Mouse (Mus musculus): ENCODE data around the gene Tomm40. TPM values are rescaled to one million over a fixed set of nuclear protein-coding genes. Genes with fewer than 3 reads are reported as not detected.

Tomm40 gene
- polyA plus RNA-seq, 1 experiment from 2014 or later: 149 TPM

- Histone ChIP-seq H3K4me2 (peak overlapping the region; percentile 52), H3K36me3 (replicated peaks) (peaks cover 38% of the 10 kb centered on the region)
- WGBS: 7% methylated on average over 18 of the region's 18 CpGs
These were observed 931 bp upstream of the Tomm40 start for GRCm38 (mm10) chr7:19716055-19716682.

GRCm38 (mm10) chr7:19714836-19715235 is 402 bp downstream of the Tomm40 start:
- Histone ChIP-seq H3K4me3 (replicated peaks) (peak overlapping the region; percentile 99), H3K9ac (peak overlapping the region; percentile 94), H3K9me3 (no peaks in the 10 kb centered on the region), H3K27me3 (no peaks in the 10 kb centered on the region), H3K27ac (peak overlapping the region; percentile 78), H3K4me1 (peaks cover 19% of the 10 kb centered on the region), H3K4me2 (peak overlapping the region; percentile 97), H3K36me3 (replicated peaks) (peaks cover 42% of the 10 kb centered on the region)
- 0% methylated on average over 39 of the region's 39 CpGs for WGBS
- ATAC-seq (ENCODE audit: low FRiP score): no peak

More at GRCm38 (mm10) chr7:19716055-19716682, 931 bp upstream of the Tomm40 start:
- Histone ChIP-seq H3K9me3 (peaks cover 9% of the 10 kb centered on the region), H3K9ac (peak overlapping the region; percentile 40), H3K4me3 (replicated peaks) (peak overlapping the region; percentile 36), H3K27me3 (no peaks in the 10 kb centered on the region), H3K4me1 (peaks cover 19% of the 10 kb centered on the region), H3K27ac (peak overlapping the region; percentile 91)
- no peak for ATAC-seq (ENCODE audit: low FRiP score)

GRCm38 (mm10) chr7:19713598-19713997 is 1.6 kb downstream of the Tomm40 start:
- 87% methylated on average over 9 of the region's 9 CpGs for WGBS
- peak overlapping the region; percentile 97; the same call in 1 of the 2 replicates for H3K4me2 ChIP-seq
- H3K36me3 ChIP-seq (replicated peaks): peaks cover 54% of the 10 kb centered on the region
- H3K4me1 ChIP-seq: peaks cover 19% of the 10 kb centered on the region
- H3K27me3 ChIP-seq: no peaks in the 10 kb centered on the region
- ATAC-seq (ENCODE audit: low FRiP score): no peak
- H3K4me3 ChIP-seq (replicated peaks): peak overlapping the region; percentile 99; the same call in 1 of the 2 replicates
- no peak overlapping the region for H3K9ac ChIP-seq
- H3K9me3 ChIP-seq: no peaks in the 10 kb centered on the region
- H3K27ac ChIP-seq: no peak overlapping the region

- H3K9ac ChIP-seq: no peak overlapping the region
- no peak overlapping the region for H3K4me3 ChIP-seq (replicated peaks)
- H3K9me3 ChIP-seq: no peaks in the 10 kb centered on the region
- WGBS: 58% methylated on average over 4 of the region's 4 CpGs
- H3K4me1 ChIP-seq: peaks cover 19% of the 10 kb centered on the region
- no peak overlapping the region for H3K4me2 ChIP-seq
- H3K27ac ChIP-seq: no peak overlapping the region
- peaks cover 57% of the 10 kb centered on the region for H3K36me3 ChIP-seq (replicated peaks)
- ATAC-seq (ENCODE audit: low FRiP score): no peak
- H3K27me3 ChIP-seq: no peaks in the 10 kb centered on the region
These were observed 2.0 kb downstream of the Tomm40 start for GRCm38 (mm10) chr7:19713196-19713595.

GRCm38 (mm10) chr7:19712414-19712813 is 2.8 kb downstream of the Tomm40 start:
- Histone ChIP-seq H3K4me1 (peaks cover 19% of the 10 kb centered on the region), H3K9me3 (no peaks in the 10 kb centered on the region), H3K4me3 (replicated peaks) (no peak overlapping the region), H3K9ac (no peak overlapping the region), H3K27ac (no peak overlapping the region), H3K36me3 (replicated peaks) (peaks cover 62% of the 10 kb centered on the region), H3K4me2 (no peak overlapping the region), H3K27me3 (no peaks in the 10 kb centered on the region)
- WGBS: 72% methylated on average over 4 of the region's 4 CpGs
- no peak for ATAC-seq (ENCODE audit: low FRiP score)

- no peak overlapping the region for H3K4me3 ChIP-seq (replicated peaks)
- WGBS: 94% methylated on average over 10 of the region's 10 CpGs
- no peaks in the 10 kb centered on the region for H3K9me3 ChIP-seq
- peaks cover 70% of the 10 kb centered on the region for H3K36me3 ChIP-seq (replicated peaks)
- no peak overlapping the region for H3K9ac ChIP-seq
- H3K27ac ChIP-seq: no peak overlapping the region
- no peak for ATAC-seq (ENCODE audit: low FRiP score)
- H3K27me3 ChIP-seq: no peaks in the 10 kb centered on the region
- H3K4me2 ChIP-seq: no peak overlapping the region
- peaks cover 13% of the 10 kb centered on the region for H3K4me1 ChIP-seq
These were observed 4.6 kb downstream of the Tomm40 start for GRCm38 (mm10) chr7:19710650-19711049.

GRCm38 (mm10) chr7:19705271-19705670 is 10.0 kb downstream of the Tomm40 start:
- H3K4me3 ChIP-seq (replicated peaks): no peak overlapping the region
- H3K4me1 ChIP-seq: peaks cover 3% of the 10 kb centered on the region
- H3K4me2 ChIP-seq: no peak overlapping the region
- no peak for ATAC-seq (ENCODE audit: low FRiP score)
- WGBS: 95% methylated on average over 7 of the region's 7 CpGs
- H3K36me3 ChIP-seq (replicated peaks): peaks cover 69% of the 10 kb centered on the region
- H3K9me3 ChIP-seq: no peaks in the 10 kb centered on the region
- H3K27ac ChIP-seq: no peak overlapping the region
- H3K27me3 ChIP-seq: no peaks in the 10 kb centered on the region
- no peak overlapping the region for H3K9ac ChIP-seq

- ATAC-seq (ENCODE audit: low FRiP score): no peak
- Histone ChIP-seq H3K9ac (no peak overlapping the region), H3K36me3 (replicated peaks) (peaks cover 63% of the 10 kb centered on the region), H3K4me2 (no peak overlapping the region), H3K4me3 (replicated peaks) (no peak overlapping the region), H3K9me3 (no peaks in the 10 kb centered on the region), H3K27me3 (no peaks in the 10 kb centered on the region), H3K27ac (no peak overlapping the region), H3K4me1 (peaks cover 5% of the 10 kb centered on the region)
- WGBS: 87% methylated on average over 4 of the region's 4 CpGs
These were observed 10.8 kb downstream of the Tomm40 start for GRCm38 (mm10) chr7:19704475-19704874.

- peaks cover 50% of the 10 kb centered on the region for H3K36me3 ChIP-seq (replicated peaks)
- no peak overlapping the region for H3K27ac ChIP-seq
- WGBS: 93% methylated on average over 16 of the region's 16 CpGs
- no peak overlapping the region for H3K9ac ChIP-seq
- H3K4me2 ChIP-seq: no peak overlapping the region
- no peak for ATAC-seq (ENCODE audit: low FRiP score)
- no peaks in the 10 kb centered on the region for H3K9me3 ChIP-seq
- H3K4me3 ChIP-seq (replicated peaks): no peak overlapping the region
- H3K27me3 ChIP-seq: 0 out of 2 replicates have a peak, but pooled peaks cover 4% of the 10 kb centered on the region
- peaks cover 20% of the 10 kb centered on the region for H3K4me1 ChIP-seq
These were observed 12.2 kb downstream of the Tomm40 start for GRCm38 (mm10) chr7:19702859-19703555.

GRCm38 (mm10) chr7:19701069-19701761 is 14.0 kb downstream of the Tomm40 start:
- WGBS: 32% methylated on average over 22 of the region's 22 CpGs
- Histone ChIP-seq H3K9me3 (0 out of 2 replicates have a peak, but pooled peaks cover 6% of the 10 kb centered on the region), H3K4me1 (peaks cover 21% of the 10 kb centered on the region), H3K27me3 (0 out of 2 replicates have a peak, but pooled peaks cover 4% of the 10 kb centered on the region), H3K4me2 (no peak overlapping the region), H3K4me3 (replicated peaks) (no peak overlapping the region), H3K9ac (no peak overlapping the region), H3K27ac (0 out of 2 replicates have a peak overlapping the region, but pooled peaks have one; percentile 42), H3K36me3 (replicated peaks) (peaks cover 43% of the 10 kb centered on the region)
- ATAC-seq (ENCODE audit: low FRiP score): peak; percentile 50; the same call in 1 of the 2 replicates

- Histone ChIP-seq H3K4me3 (replicated peaks) (no peak overlapping the region), H3K27ac (peak overlapping the region; percentile 25; the same call in 1 of the 2 replicates), H3K4me1 (peaks cover 21% of the 10 kb centered on the region), H3K4me2 (no peak overlapping the region), H3K9me3 (0 out of 2 replicates have a peak, but pooled peaks cover 6% of the 10 kb centered on the region), H3K27me3 (0 out of 2 replicates have a peak, but pooled peaks cover 4% of the 10 kb centered on the region), H3K9ac (no peak overlapping the region), H3K36me3 (replicated peaks) (peaks cover 45% of the 10 kb centered on the region)
- 66% methylated on average over 12 of the region's 12 CpGs for WGBS
- no peak for ATAC-seq (ENCODE audit: low FRiP score)
These were observed 14.8 kb downstream of the Tomm40 start for GRCm38 (mm10) chr7:19700299-19701068.
